Mouse (Mus musculus): ENCODE results near the gene Oca2.

Gene Oca2

DNA sequence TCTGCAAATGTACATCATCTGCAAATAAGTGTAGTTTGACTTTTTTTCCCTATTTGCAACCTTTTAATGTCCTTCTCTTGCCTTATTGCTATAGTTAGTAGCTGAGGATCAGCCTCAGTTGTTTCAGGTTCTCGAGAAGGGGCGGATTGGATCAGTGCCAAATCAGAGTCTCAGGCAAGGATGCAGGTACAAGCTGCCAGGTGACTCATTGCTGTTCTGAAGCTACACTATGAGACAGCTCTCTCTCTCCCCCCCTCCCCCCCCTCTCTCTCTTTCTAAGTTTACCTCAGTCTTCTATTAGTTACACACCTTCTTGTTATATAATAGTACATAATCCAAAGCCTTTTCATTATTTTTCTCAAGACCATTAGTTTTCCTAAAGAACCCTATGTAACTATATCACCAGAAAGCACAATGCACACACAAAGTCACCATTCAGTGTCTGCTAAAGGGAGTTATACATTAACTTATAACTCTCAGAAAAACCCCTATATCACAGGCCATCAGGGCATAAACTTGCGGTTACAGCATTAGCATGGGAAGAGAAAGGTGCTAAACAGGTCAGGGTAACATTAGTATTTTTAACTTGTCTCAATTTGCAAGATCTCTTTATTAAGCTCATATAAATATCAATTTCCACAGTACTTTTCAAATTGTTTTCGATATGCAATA is 142.3 kb downstream of the Oca2 start:
- DNase-seq (ENCODE audit: low read depth, low spot score), result no peak

- no peak for DNase-seq (ENCODE audit: low read depth, low spot score)
Observed at GRCm38 (mm10) chr7:56382706-56383105, 143.1 kb downstream of the Oca2 start.

- no peak for DNase-seq (ENCODE audit: low read depth, low spot score)
Observed at GRCm38 (mm10) chr7:56388295-56388694, 148.7 kb downstream of the Oca2 start.

DNA sequence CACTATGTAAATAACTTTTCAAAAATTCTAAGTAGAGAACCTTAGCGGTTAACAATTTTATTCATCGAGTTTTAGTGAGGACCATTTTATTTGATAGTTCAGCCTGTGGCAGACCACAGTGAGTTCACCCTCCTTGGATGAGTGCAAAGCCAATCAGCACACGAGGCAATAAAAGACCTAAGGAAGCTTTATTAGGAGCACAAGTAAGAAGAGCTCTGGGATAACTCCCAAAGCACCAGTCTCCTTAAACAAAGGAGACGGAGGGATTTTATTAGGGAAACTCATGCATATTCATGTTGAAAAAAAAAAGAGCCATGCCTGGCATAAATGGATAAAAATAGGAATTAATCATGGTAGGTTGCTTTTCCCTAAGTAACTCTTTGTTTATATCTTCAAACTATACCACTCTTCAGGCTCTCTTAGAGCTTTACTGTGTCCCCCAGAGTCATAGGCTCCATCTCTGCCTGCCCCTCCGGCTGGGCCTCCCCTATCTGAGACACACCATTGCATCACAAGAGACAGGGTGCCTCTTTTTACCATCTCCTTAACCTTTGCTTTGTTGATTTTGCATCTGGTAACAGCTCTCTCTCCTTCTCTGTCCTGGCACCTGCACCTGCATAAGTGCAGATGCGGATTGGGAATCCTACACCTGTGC is 178.7 kb downstream of the Oca2 start:
- no peak for DNase-seq (ENCODE audit: low read depth, low spot score)

DNA sequence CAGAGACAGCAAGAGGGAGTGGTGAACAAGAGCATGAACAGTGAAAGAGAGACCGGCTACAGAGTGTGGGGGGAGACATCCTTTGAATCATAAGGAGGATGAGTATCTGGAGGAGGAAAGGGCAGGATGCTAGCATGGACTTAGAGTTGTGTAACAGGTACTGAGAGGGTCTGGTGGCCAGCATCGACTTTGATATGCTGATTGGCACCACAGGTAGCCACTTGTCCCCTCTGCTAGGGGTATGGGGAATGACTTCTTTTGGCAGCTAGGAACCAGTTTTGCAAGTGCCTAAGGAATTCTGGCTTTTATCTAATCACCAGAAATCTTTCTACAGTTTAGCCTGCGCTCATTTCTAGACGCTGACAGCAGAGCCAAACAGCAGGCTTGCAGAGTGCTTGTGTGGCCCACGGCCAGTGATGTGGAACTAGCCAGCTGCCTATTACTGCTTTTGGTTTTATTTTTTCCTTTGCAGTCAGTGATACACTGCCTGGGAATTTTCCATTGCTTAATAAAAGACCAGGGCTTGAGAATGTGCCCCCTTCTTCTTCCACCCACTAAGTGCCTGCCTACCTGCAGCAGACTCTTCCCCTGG is 179.8 kb downstream of the Oca2 start:
- no peak for DNase-seq (ENCODE audit: low read depth, low spot score)

DNA sequence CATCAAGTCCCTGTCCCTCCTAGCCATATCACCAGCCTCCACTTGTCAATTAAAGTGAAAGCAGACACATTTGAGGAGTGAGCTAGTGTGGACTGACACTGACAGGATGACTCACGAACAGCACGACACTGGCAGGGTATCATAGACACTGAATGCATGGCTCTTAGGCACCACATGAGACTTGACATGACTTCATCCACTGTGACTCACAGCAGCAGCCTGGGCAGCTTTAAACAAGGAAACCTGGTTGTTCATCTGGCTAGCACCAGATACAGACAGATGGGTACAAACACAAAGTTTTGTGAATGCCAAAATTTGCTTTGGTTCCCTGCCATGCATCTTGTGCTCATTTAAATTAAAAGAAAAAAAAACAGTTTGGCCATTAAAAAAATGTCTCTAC is 182.4 kb downstream of the Oca2 start:
- DNase-seq (ENCODE audit: low read depth, low spot score), result no peak

- DNase-seq (ENCODE audit: low read depth, low spot score), result no peak
Observed at GRCm38 (mm10) chr7:56423548-56423947, 184.0 kb downstream of the Oca2 start.

DNA sequence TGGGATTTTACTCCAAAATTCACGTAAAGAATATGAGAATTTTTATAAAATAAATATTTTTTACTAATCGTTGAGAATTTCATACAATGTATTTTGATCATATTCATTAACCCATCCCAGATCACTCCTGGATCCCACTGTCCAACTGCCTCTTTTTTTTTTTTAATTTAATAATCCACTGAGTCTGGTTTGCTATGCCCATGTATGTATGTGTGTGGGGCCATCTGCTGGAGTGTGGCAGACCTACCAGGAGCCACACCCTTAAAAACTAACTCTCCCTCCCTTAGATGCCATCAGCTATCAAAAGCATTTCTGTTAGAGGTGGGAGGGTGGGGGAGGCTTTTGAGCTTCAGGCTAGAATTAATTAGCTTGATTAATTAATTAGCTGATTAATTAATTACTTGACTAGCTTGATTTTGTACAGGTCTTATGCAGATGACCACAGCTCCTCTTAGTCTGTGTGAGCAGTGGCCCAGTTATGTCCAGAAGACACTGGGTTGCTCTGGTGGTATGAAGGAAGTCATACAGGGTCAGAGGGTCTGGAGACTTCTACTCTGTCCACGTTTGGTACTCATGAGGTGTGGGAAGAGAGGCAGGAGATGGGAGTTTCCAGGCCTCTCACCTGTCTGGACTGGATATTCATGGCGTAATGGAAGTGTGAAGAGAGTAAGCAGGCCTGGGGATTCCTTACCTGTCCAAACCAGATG is 221.4 kb downstream of the Oca2 start:
- no peak for DNase-seq (ENCODE audit: low read depth, low spot score)

DNA sequence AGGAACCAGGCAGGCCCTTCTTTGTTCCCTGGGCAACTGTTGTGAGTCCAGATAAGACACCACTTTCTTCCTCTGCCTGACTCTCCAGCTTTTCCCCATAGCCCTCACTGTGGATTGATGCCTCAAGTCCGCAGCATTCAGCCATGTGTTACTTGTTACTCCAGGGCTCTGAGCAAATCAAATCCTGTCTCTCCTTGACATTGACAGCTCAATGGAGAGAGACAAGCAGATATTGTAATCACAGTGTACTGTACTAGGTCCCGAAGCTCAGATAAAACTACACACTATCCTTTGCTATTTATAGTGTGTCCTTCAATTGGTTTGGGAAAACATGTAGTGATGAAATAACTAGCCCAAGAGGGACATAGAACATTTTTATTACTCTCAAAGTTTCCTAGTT is 258.7 kb downstream of the Oca2 start:
- DNase-seq (ENCODE audit: low read depth, low spot score), result no peak

- no peak for DNase-seq (ENCODE audit: low read depth, low spot score)
Observed at GRCm38 (mm10) chr7:56499319-56499718, 259.8 kb downstream of the Oca2 start.

DNA sequence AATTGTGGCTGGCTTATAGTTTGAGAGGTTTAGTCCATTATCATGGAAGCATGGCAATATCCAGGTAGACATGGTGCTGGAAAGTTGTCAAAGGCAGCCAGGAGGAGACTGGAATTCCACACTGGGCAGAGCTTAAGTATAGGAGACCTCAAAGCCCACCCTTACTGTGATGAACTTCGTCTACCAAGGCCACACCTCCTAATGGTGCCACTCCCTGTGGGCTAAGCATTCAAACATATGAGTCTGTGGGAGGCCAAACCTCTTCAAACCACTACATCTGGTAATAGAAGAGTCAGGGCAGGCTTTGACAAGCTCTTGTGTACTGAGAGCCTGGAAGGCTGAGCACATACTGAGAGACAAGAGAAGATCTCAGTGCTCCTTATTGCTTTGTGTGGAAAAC is 260.2 kb downstream of the Oca2 start:
- DNase-seq (ENCODE audit: low read depth, low spot score), result no peak

GRCm38 (mm10) chr7:56500438-56500837 is 260.9 kb downstream of the Oca2 start:
- no peak for DNase-seq (ENCODE audit: low read depth, low spot score)

- DNase-seq (ENCODE audit: low read depth, low spot score), result no peak
Observed at GRCm38 (mm10) chr7:56518581-56518980, 279.0 kb downstream of the Oca2 start.

- no peak for DNase-seq (ENCODE audit: low read depth, low spot score)
Observed at GRCm38 (mm10) chr7:56519741-56520140, 280.2 kb downstream of the Oca2 start.

- DNase-seq (ENCODE audit: low read depth, low spot score), result no peak
Observed at GRCm38 (mm10) chr7:56534856-56535255, 295.3 kb downstream of the Oca2 start.

GRCm38 (mm10) chr7:56549226-56549625 is 309.7 kb downstream of the Oca2 start:
- no peak for DNase-seq (ENCODE audit: low read depth, low spot score)

DNA sequence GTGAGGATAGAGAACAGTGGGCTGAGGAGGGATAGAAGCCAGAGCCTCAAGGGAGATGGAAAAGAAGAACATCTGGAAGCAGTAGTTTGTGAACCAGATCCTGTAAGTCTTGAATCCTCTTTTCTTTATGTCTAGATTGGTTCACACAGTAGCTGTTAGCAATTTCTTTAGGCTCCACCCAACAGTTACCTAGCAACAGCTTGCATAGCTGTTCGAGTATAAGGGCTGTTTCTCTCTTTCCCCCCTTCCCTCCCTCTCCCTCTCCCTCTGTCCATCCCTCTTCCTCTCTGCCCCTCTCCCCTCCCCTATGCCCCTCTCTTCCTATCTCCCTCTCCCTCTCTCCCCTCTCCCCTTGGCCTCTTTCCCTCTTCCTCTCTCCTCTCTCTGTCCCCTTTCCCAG is 312.2 kb downstream of the Oca2 start:
- no peak for DNase-seq (ENCODE audit: low read depth, low spot score)

Data from embryo, embryonic 11.5 days (tissue).